Mouse (Mus musculus) G1E (cell line): ENCODE measurements around the gene Ankrd13c.

ENCODE experiments used
- CTCF ChIP-seq: IDR thresholded peaks from 2 replicates; pipeline ENCODE4 v1.5.1; 2012; ENCODE audit warnings: low read depth, low read length, inconsistent platforms, mixed read lengths
- POLR2AphosphoS5 ChIP-seq: IDR thresholded peaks from 2 replicates; pipeline ENCODE4 v1.6.1; 2012; ENCODE audit warnings: low read depth, low read length, inconsistent platforms; ENCODE audit not compliant: insufficient replicate concordance

DNA sequence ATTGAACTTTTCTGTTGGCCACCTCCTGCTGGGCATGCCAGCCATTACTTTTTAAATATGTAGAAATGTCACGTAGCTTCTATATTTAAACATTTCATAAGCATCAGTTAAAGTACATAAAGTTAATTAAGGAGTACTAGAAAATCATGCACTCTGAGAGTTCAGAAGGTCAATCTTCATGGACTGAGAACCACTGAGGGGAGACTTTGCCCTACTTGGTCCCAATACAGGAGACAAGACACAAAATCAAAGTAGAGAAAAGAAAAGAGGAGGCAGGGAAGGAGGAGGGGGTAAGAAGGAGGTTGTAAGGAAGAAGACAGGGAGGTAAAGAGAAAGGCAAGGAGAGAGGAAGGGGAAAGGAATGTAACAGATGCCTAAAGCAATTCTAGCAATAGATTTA is 47.1 kb upstream of the Ankrd13c start:
- TF ChIP-seq POLR2AphosphoS5: no peak
- no peak for TF ChIP-seq CTCF
